Mouse (Mus musculus) left cerebral cortex, postnatal 10 days (tissue): ENCODE data around the gene Zbtb42. TPM values are rescaled to one million over a fixed set of nuclear protein-coding genes. Genes with fewer than 3 reads are reported as not detected.

Experiments
- DNase-seq, 2 experiments: peaks; one replicate each; pipeline ENCODE4 v3.0.0; 2021 to 2022; ENCODE audit warnings: low spot score in 2 of 2, mixed read lengths in 1 of 2; ENCODE audit errors: extremely low spot score in 1 of 2
- intact Hi-C: fragments of 180-260 bp; cut with DNase I; formaldehyde crosslinking; loops from one replicate; pipeline ENCODE4 v1.15.1; 2025
- microRNA-seq: library from miRNA; unstranded; fragments of <30 nt; microRNA quantifications from one replicate; pipeline ENCODE4 v1.2.0, GENCODE M21; 2022
- total RNA-seq, 2 experiments: library from RNA; stranded (reverse); gene quantifications; 2 replicates each; pipeline ENCODE4 v1.2.3; 2021

Gene Zbtb42
- total RNA-seq, 2 experiments from 2014 or later, result 0.28 to 0.34 TPM

DNA sequence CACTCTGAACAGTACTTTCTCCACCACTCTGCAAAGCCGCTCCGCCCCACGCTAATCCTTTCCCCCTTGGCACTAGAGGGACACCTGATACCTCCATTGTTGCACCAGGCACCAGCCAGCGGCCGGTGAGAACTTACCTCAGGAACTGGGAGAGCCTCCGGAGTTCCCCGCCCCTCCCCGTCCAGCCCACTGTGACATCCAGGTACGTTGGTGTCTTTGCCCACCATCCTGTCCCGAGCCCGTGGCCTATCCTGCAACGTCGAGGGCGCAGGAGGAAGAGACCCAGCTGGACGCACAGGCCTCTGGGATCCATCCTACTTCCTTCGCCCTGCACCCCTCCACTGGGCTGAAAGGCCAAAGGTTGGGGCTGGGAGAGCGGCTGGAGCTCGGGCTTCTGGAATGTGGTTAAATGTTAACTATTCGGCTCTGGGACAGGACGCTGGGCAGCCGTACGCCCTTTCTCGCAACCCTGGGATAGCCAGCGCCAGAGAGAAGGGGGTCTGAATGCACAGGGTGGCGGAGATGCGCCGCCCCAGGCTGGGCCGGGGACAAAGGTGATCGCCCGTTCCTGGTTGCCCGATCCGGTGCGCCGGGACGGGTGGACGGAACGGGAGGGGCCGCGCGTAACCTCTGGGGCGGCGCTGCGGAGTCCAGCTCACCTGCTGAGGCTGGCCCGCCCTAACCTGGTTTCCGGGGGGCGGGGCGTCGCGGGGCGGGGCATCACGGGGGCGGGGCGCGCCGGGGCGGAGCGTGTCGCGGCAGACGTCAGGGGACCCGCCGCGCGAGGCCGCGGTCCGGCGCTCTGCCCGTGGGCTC is 43.0 kb downstream of the Zbtb42 start:
- intact Hi-C loops, result no loop called here
- no peak for DNase-seq

GRCm38 (mm10) chr12:112722240-112723027 is 43.8 kb downstream of the Zbtb42 start:
- intact Hi-C loops, result no loop called here
- peak in 1 of 2 experiments; percentile 77 for DNase-seq

DNA sequence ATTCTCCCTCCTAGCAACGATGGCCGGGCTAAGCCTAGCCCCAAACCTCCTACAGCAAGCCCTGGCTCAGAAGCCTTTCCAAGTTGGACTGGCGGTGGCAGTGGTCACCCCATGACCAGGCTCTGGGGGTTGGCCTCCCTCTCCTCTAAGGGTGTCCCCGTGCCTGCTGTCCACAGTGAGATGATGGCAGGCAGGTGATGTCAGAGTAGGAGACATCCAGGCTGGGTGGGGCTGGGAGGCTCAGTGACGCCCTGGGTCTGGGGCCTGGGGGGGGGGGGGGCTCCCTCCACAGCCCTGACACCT is 44.4 kb downstream of the Zbtb42 start:
- DNase-seq, result no peak
- intact Hi-C loops, result no loop called here

DNA sequence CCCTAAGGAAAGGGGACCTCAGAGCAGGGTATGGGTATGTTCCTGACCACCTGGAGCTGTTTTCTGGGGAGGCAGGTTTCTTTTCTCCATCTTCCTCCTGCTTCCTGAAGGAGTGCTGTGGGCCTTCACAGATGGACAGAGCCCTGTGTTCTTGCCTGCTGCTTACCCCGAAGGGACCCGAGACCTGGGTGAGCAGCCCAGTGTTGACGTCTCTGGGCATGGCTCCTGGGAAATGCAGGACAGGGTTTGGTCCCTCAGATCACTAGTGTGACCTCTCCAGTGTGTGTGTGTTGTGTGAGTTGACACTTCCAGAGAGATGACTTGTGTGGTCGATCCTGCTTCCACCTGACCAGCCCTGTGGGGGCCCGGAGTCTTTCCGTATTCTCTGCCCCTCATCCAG is 44.8 kb downstream of the Zbtb42 start:
- intact Hi-C loops, result no loop called here

GRCm38 (mm10) chr12:112724077-112724805 is 45.6 kb downstream of the Zbtb42 start:
- peak in 1 of 2 experiments; percentile 78 for DNase-seq
- intact Hi-C loops, result no loop called here

More for the DNA sequence above, 44.8 kb downstream of the Zbtb42 start:
- no peak for DNase-seq

DNA sequence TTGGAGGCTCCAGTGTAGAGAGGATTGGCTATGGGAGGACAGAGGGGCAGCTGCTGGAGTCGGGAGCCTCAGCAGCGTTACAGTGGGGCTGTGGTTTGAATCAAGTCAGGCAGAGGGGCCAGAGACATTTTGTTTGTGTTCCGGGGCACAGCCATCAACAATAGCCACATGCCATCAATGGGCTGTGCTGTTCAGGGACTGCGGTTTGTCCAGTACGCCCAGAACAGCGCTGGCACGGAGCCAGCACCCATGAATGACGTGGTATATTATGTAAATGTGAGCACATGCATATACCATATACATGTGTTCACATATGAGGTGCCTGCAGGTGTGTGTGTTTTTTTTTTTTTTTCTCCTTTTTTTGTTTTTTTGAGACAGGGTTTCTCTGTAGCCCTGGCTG is 49.2 kb downstream of the Zbtb42 start:
- intact Hi-C loops, result no loop called here
- DNase-seq, result no peak

DNA sequence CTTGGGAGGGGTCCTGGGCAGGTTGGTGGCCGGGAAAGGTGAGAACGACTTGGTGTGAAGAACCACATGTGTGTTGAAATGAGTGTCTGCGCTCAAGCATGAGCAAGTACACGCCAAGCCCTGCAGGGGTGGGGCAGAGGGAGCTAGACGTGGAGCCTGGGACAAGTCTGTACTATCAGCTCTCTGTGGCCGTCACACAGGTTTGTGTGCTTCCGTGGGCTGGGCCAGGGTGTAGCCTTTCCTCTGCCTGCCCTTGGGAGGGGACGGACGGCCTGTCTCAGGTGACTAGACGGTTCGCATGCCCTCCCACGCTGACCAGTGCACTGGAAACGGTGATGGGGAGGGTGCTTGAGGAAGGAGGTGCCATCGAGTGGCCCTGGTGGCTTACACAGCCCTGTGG is 52.2 kb downstream of the Zbtb42 start:
- DNase-seq, result peak in 1 of 2 experiments; percentile 27
- intact Hi-C loops, result no loop called here

Small RNAs within 50 kb of the gene (microRNA-seq; reads per million reads assigned to microRNA genes)
- gene Mir6939, result 6.6 reads per million, percentile 24 among the genes with 10 or more reads in this experiment

Other genes starting within 250 kb of the Zbtb42 start
- gene A530016L24Rik, start 189.4 kb upstream of the Zbtb42 start, total RNA-seq, result under 1 TPM; 0.53 to 0.62 TPM
- gene Tmem179, start 162.1 kb upstream of the Zbtb42 start, total RNA-seq, result 100 to 1,000 TPM; 142 to 145 TPM
- gene Inf2, start 90.0 kb upstream of the Zbtb42 start, total RNA-seq, result 10 to 100 TPM; 53.3 to 62.6 TPM
- gene Adssl1, start 58.8 kb upstream of the Zbtb42 start, total RNA-seq, result 1 to 10 TPM; 2.8 to 3.9 TPM
- gene Siva1, start 34.1 kb upstream of the Zbtb42 start, total RNA-seq, result 10 to 100 TPM; 14.3 to 15.5 TPM
- gene Akt1, start 3.9 kb upstream of the Zbtb42 start, total RNA-seq, result 100 to 1,000 TPM; 166 to 169 TPM
- gene Cep170b, start 41.6 kb downstream of the Zbtb42 start, total RNA-seq, result 100 to 1,000 TPM; 222 to 234 TPM
- 10 to 100 TPM in 1 of 2 experiments, 1 to 10 TPM in 1; 10.0 to 11.9 TPM for gene Pld4, start 81.8 kb downstream of the Zbtb42 start, total RNA-seq
- 10 to 100 TPM; 13.8 to 14.5 TPM for gene Ahnak2, start 123.8 kb downstream of the Zbtb42 start, total RNA-seq
- 10 to 100 TPM; 14.6 to 16.5 TPM for gene Clba1, start 130.1 kb downstream of the Zbtb42 start, total RNA-seq
- 10 to 100 TPM; 11.5 TPM for gene Cdca4, start 150.6 kb downstream of the Zbtb42 start, total RNA-seq
- not detected for gene Gpr132, start 189.4 kb downstream of the Zbtb42 start, total RNA-seq